In genomic region chr19:24987355-24987754, GRCm38 (mm10) we compare ENCODE assay signal across 21 mouse cellular contexts. TPM values are rescaled to one million over a fixed set of nuclear protein-coding genes. Genes with fewer than 3 reads are reported as not detected.
A peak's percentile ranks its signal among the peaks of the same experiment; 100 is the strongest.
DNase-seq lines count a peak whose midpoint lies in the region; ATAC-seq lines count a peak whose summit lies in the region.
"Had no signal": no experiment of that assay in that cellular context is flagged by ENCODE, and none has a peak within 500 bp of the region (broad histone marks: within the 10 kb centered on the region; RNA-seq: fewer than 3 reads in every experiment).

No protein-coding gene starts in this region.

- 77% methylated on average over 4 of the region's 4 CpGs for WGBS in forebrain, embryonic 14.5 days

- H3K27ac ChIP-seq in forebrain, embryonic 14.5 days (ENCODE audit: low read depth, low read length): no peak overlapping the region
- H3K27ac ChIP-seq: embryonic facial prominence, embryonic 12.5 days; forebrain, embryonic 12.5 days; heart, embryonic 10.5 days; hindbrain, embryonic 13.5 days had no signal

- DNase-seq in heart, adult 11 months: peak; percentile 88
- no peak for DNase-seq in heart, adult 9 months (ENCODE audit: low spot score in 2 of 2)
- no peak for DNase-seq in forebrain, embryonic 14.5 days (ENCODE audit: low spot score)
- no peak for DNase-seq in right cerebral cortex, postnatal 25 days
- DNase-seq: adrenal gland, postnatal 10 days; B cell, adult 2 months; cerebellum, adult 2 months; cerebellum, postnatal 10 days; forebrain, postnatal 0 days; gastrocnemius, postnatal 14 days; heart, postnatal 10 days; heart, postnatal 4 days had no signal

- ATAC-seq in common myeloid progenitor, adult 5-6 weeks (replicated peaks; ENCODE audit: low read depth, poor library complexity, severe bottlenecking): 0 out of 2 replicates have a peak, but pooled peaks have one; percentile 13
- peak; percentile 76 for ATAC-seq in megakaryocyte, adult 5-6 weeks (ENCODE audit: poor library complexity, severe bottlenecking)
- ATAC-seq in neutrophil, adult 5-6 weeks (ENCODE audit: extremely low read depth, insufficient number of reproducible peaks, low FRiP score, poor library complexity, severe bottlenecking): peak; percentile 51; the same call in 1 of the 2 replicates
- ATAC-seq in forebrain, embryonic 14.5 days: no peak
- ATAC-seq: CD4-positive, CD25-positive, alpha-beta regulatory T cell, adult 4 months; forebrain, postnatal 0 days had no signal

- H3K9me3 ChIP-seq in forebrain, embryonic 14.5 days (replicated peaks; ENCODE audit: control insufficient read depth, low read length): no peaks in the 10 kb centered on the region
- H3K9me3 ChIP-seq: embryonic facial prominence, embryonic 12.5 days; forebrain, embryonic 12.5 days; heart, embryonic 10.5 days; hindbrain, embryonic 13.5 days had no signal

- H3K4me1 ChIP-seq in forebrain, embryonic 14.5 days (ENCODE audit: control insufficient read depth, insufficient read depth, low read length): no peaks in the 10 kb centered on the region
- H3K4me1 ChIP-seq: embryonic facial prominence, embryonic 12.5 days; forebrain, embryonic 12.5 days; heart, embryonic 10.5 days; hindbrain, embryonic 13.5 days had no signal

- H3K4me2 ChIP-seq in forebrain, embryonic 14.5 days (ENCODE audit: low read length): no peak overlapping the region
- H3K4me2 ChIP-seq: embryonic facial prominence, embryonic 12.5 days; forebrain, embryonic 12.5 days; hindbrain, embryonic 13.5 days had no signal

- no peak overlapping the region for H3K9ac ChIP-seq in forebrain, embryonic 14.5 days (ENCODE audit: low read length)
- H3K9ac ChIP-seq: embryonic facial prominence, embryonic 12.5 days; forebrain, embryonic 12.5 days; forebrain, postnatal 0 days; hindbrain, embryonic 13.5 days had no signal

- no peaks in the 10 kb centered on the region for H3K36me3 ChIP-seq in forebrain, embryonic 14.5 days (ENCODE audit: control insufficient read depth, insufficient read depth, low read length)
- H3K36me3 ChIP-seq: embryonic facial prominence, embryonic 12.5 days; forebrain, embryonic 12.5 days; G1E; heart, embryonic 10.5 days; hindbrain, embryonic 13.5 days had no signal

- no peaks in the 10 kb centered on the region for H3K27me3 ChIP-seq in forebrain, embryonic 14.5 days (replicated peaks; ENCODE audit: control insufficient read depth, insufficient read depth, low read length)
- H3K27me3 ChIP-seq: embryonic facial prominence, embryonic 12.5 days; forebrain, embryonic 12.5 days; hindbrain, embryonic 13.5 days had no signal

- H3K4me3 ChIP-seq in forebrain, embryonic 14.5 days (ENCODE audit: low read depth, low read length): no peak overlapping the region
- H3K4me3 ChIP-seq: embryonic facial prominence, embryonic 12.5 days; forebrain, embryonic 12.5 days; heart, embryonic 10.5 days; hindbrain, embryonic 13.5 days had no signal

RNA-seq across cellular contexts. Expression of gene Dock8, which starts 12.0 kb away (rescaled TPM):
- 62.0 and 73.1 TPM in 2 replicates for total RNA-seq in common myeloid progenitor, adult 5-6 weeks (2017)
- 168 and 172 TPM in 2 replicates for total RNA-seq in megakaryocyte, adult 5-6 weeks (2015)
- total RNA-seq in megakaryocyte, adult 5-6 weeks (2017): 89.8 and 102 TPM in 2 replicates
- 140 and 149 TPM in 2 replicates for total RNA-seq in neutrophil, adult 5-6 weeks (2017)
- polyA plus RNA-seq in forebrain, embryonic 14.5 days (2014; fragmentation: Nextera tagmentation; extraction: Ambion mirVana): 0.55 and 1.5 TPM in 2 replicates

RNA-seq across cellular contexts. Expression of gene Cbwd1, which starts 25.9 kb away (rescaled TPM):
- total RNA-seq in common myeloid progenitor, adult 5-6 weeks (2017): 28.7 and 37.4 TPM in 2 replicates
- total RNA-seq in megakaryocyte, adult 5-6 weeks (2015): 5.9 and 7.3 TPM in 2 replicates
- total RNA-seq in megakaryocyte, adult 5-6 weeks (2017): 10.4 and 16.2 TPM in 2 replicates
- total RNA-seq in neutrophil, adult 5-6 weeks (2017): 13.7 and 21.6 TPM in 2 replicates
- polyA plus RNA-seq in forebrain, embryonic 14.5 days (2014; fragmentation: Nextera tagmentation; extraction: Ambion mirVana): 16.5 and 20.2 TPM in 2 replicates
